Mouse (Mus musculus): ENCODE results near the gene Gm43738. TPM values are rescaled to one million over a fixed set of nuclear protein-coding genes. Genes with fewer than 3 reads are reported as not detected.
A peak's percentile ranks its signal among the peaks of the same experiment; 100 is the strongest.

Gm43738 gene
- total and polyA plus RNA-seq, 3 experiments: not detected

GRCm38 (mm10) chr3:89108146-89108545, 7.2 kb upstream of the Gm43738 start:
- no peaks in the 10 kb centered on the region for H3K79me2 ChIP-seq (replicated peaks; ENCODE audit: control insufficient read depth, insufficient read depth, low read length)
- no peaks in the 10 kb centered on the region for H3K4me1 ChIP-seq (ENCODE audit: control insufficient read depth, insufficient read depth, low read length)
- intact Hi-C loops (cut with DNase I): no loop called here
- H3K36me3 ChIP-seq (ENCODE audit: control insufficient read depth, insufficient read depth, low read length): no peaks in the 10 kb centered on the region
- TF ChIP-seq EP300 (IDR thresholded peaks at IDR 0.05; ENCODE audit: insufficient read depth, low read depth, low read length): no peak
- no peak for TF ChIP-seq CTCF (IDR thresholded peaks at IDR 0.05)
- TF ChIP-seq POLR2A (IDR thresholded peaks at IDR 0.05; ENCODE audit: insufficient read depth, low read depth, low read length): no peak
- no peak overlapping the region for H3K27ac ChIP-seq
- no peak overlapping the region for H3K4me3 ChIP-seq
- WGBS: 39% methylated on average over 1 of the region's 1 CpGs
- no peaks in the 10 kb centered on the region for H3K27me3 ChIP-seq (ENCODE audit: control insufficient read depth, insufficient read depth, low read length)
- no peak overlapping the region for H3K9ac ChIP-seq (ENCODE audit: low read depth, low read length)
- no peak for DNase-seq

GRCm38 (mm10) chr3:89107545-89107944, 6.6 kb upstream of the Gm43738 start:
- Histone ChIP-seq H3K4me1 (ENCODE audit: control insufficient read depth, insufficient read depth, low read length) (no peaks in the 10 kb centered on the region), H3K4me3 (no peak overlapping the region), H3K9ac (ENCODE audit: low read depth, low read length) (no peak overlapping the region), H3K27me3 (ENCODE audit: control insufficient read depth, insufficient read depth, low read length) (no peaks in the 10 kb centered on the region), H3K79me2 (replicated peaks; ENCODE audit: control insufficient read depth, insufficient read depth, low read length) (no peaks in the 10 kb centered on the region), H3K36me3 (ENCODE audit: control insufficient read depth, insufficient read depth, low read length) (no peaks in the 10 kb centered on the region), H3K27ac (no peak overlapping the region)
- TF ChIP-seq CTCF (IDR thresholded peaks at IDR 0.05): no peak
- TF ChIP-seq POLR2A (IDR thresholded peaks at IDR 0.05; ENCODE audit: insufficient read depth, low read depth, low read length): no peak
- no peak for TF ChIP-seq EP300 (IDR thresholded peaks at IDR 0.05; ENCODE audit: insufficient read depth, low read depth, low read length)
- DNase-seq: no peak
- intact Hi-C loops (cut with DNase I): no loop called here
- 46% methylated on average over 3 of the region's 3 CpGs for WGBS

GRCm38 (mm10) chr3:89106881-89107280, 6.0 kb upstream of the Gm43738 start:
- no peak overlapping the region for H3K9ac ChIP-seq (ENCODE audit: low read depth, low read length)
- no peak overlapping the region for H3K4me3 ChIP-seq
- no peak for TF ChIP-seq EP300 (IDR thresholded peaks at IDR 0.05; ENCODE audit: insufficient read depth, low read depth, low read length)
- TF ChIP-seq POLR2A (IDR thresholded peaks at IDR 0.05; ENCODE audit: insufficient read depth, low read depth, low read length): no peak
- no peak for TF ChIP-seq CTCF (IDR thresholded peaks at IDR 0.05)
- no peaks in the 10 kb centered on the region for H3K79me2 ChIP-seq (replicated peaks; ENCODE audit: control insufficient read depth, insufficient read depth, low read length)
- H3K36me3 ChIP-seq (ENCODE audit: control insufficient read depth, insufficient read depth, low read length): no peaks in the 10 kb centered on the region
- no peak overlapping the region for H3K27ac ChIP-seq
- H3K4me1 ChIP-seq (ENCODE audit: control insufficient read depth, insufficient read depth, low read length): no peaks in the 10 kb centered on the region
- DNase-seq: no peak
- intact Hi-C loops (cut with DNase I): no loop called here
- no peaks in the 10 kb centered on the region for H3K27me3 ChIP-seq (ENCODE audit: control insufficient read depth, insufficient read depth, low read length)

- H3K36me3 ChIP-seq (ENCODE audit: control insufficient read depth, insufficient read depth, low read length): no peaks in the 10 kb centered on the region
- H3K27me3 ChIP-seq (ENCODE audit: control insufficient read depth, insufficient read depth, low read length): no peaks in the 10 kb centered on the region
- 58% methylated on average over 4 of the region's 4 CpGs for WGBS
- H3K4me1 ChIP-seq (ENCODE audit: control insufficient read depth, insufficient read depth, low read length): peaks cover 1% of the 10 kb centered on the region; the same call in 1 of the 2 replicates
- H3K27ac ChIP-seq: no peak overlapping the region
- DNase-seq: no peak
- no peaks in the 10 kb centered on the region for H3K79me2 ChIP-seq (replicated peaks; ENCODE audit: control insufficient read depth, insufficient read depth, low read length)
- intact Hi-C loops (cut with DNase I): no loop called here
- H3K4me3 ChIP-seq: no peak overlapping the region
- TF ChIP-seq CTCF (IDR thresholded peaks at IDR 0.05) (no peak), POLR2A (IDR thresholded peaks at IDR 0.05; ENCODE audit: insufficient read depth, low read depth, low read length) (no peak), EP300 (IDR thresholded peaks at IDR 0.05; ENCODE audit: insufficient read depth, low read depth, low read length) (no peak)
- H3K9ac ChIP-seq (ENCODE audit: low read depth, low read length): no peak overlapping the region
Measured at GRCm38 (mm10) chr3:89103291-89103595, 2.3 kb upstream of the Gm43738 start.

GRCm38 (mm10) chr3:89102495-89103290, 1.8 kb upstream of the Gm43738 start:
- intact Hi-C loops (cut with DNase I): no loop called here
- Histone ChIP-seq H3K9ac (ENCODE audit: low read depth, low read length) (no peak overlapping the region), H3K36me3 (ENCODE audit: control insufficient read depth, insufficient read depth, low read length) (no peaks in the 10 kb centered on the region), H3K79me2 (replicated peaks; ENCODE audit: control insufficient read depth, insufficient read depth, low read length) (no peaks in the 10 kb centered on the region), H3K27me3 (ENCODE audit: control insufficient read depth, insufficient read depth, low read length) (no peaks in the 10 kb centered on the region), H3K4me1 (ENCODE audit: control insufficient read depth, insufficient read depth, low read length) (peaks cover 1% of the 10 kb centered on the region; the same call in 1 of the 2 replicates), H3K4me3 (peak overlapping the region; percentile 74), H3K27ac (no peak overlapping the region)
- DNase-seq: no peak
- no peak for TF ChIP-seq EP300 (IDR thresholded peaks at IDR 0.05; ENCODE audit: insufficient read depth, low read depth, low read length)
- TF ChIP-seq CTCF (IDR thresholded peaks at IDR 0.05): no peak
- TF ChIP-seq POLR2A (IDR thresholded peaks at IDR 0.05; ENCODE audit: insufficient read depth, low read depth, low read length): no peak
- WGBS: 58% methylated on average over 12 of the region's 12 CpGs

- Histone ChIP-seq H3K27ac (peak within 1 kb of the TSS; percentile 34; the same call in 1 of the 2 replicates), H3K36me3 (ENCODE audit: control insufficient read depth, insufficient read depth, low read length) (no peaks in the 10 kb centered on the region), H3K9ac (ENCODE audit: low read depth, low read length) (peak within 1 kb of the TSS; percentile 64), H3K4me3 (peak within 1 kb of the TSS; percentile 74), H3K79me2 (replicated peaks; ENCODE audit: control insufficient read depth, insufficient read depth, low read length) (no peaks in the 10 kb centered on the region), H3K27me3 (ENCODE audit: control insufficient read depth, insufficient read depth, low read length) (no peaks in the 10 kb centered on the region), H3K4me1 (ENCODE audit: control insufficient read depth, insufficient read depth, low read length) (peaks cover 1% of the 10 kb centered on the region; the same call in 1 of the 2 replicates)
- TF ChIP-seq EP300 (IDR thresholded peaks at IDR 0.05; ENCODE audit: insufficient read depth, low read depth, low read length): no peak
- TF ChIP-seq CTCF (IDR thresholded peaks at IDR 0.05): peak; percentile 59
- peak; percentile 43; the same call in 1 of the 2 replicates for TF ChIP-seq POLR2A (IDR thresholded peaks at IDR 0.05; ENCODE audit: insufficient read depth, low read depth, low read length)
- intact Hi-C loops (cut with DNase I): no loop called here
- DNase-seq: peak; percentile 86 to 97
- under 1% methylated on average over 26 of the region's 26 CpGs for WGBS
Measured at GRCm38 (mm10) chr3:89101812-89102494, 1.1 kb upstream of the Gm43738 start, which contains the start of gene Fdps. Gene Fdps, minus strand, starts transcription at chr3:89101959.
